Mouse (Mus musculus): Measurements from ENCODE around the gene Cyp4f15. TPM values are rescaled to one million over a fixed set of nuclear protein-coding genes. Genes with fewer than 3 reads are reported as not detected.
"Not testable (repeated sequence)": the region's sequence is repeated elsewhere in the genome, so short reads cannot be mapped to it uniquely, and the experiment has no call there.

Gene Cyp4f15
- polyA plus RNA-seq, 1 experiment from 2014 or later = 0.16 TPM

- Histone ChIP-seq H3K9ac (no peak overlapping the region), H3K36me3 (no peaks in the 10 kb centered on the region), H3K27me3 (no peaks in the 10 kb centered on the region), H3K27ac (no peak overlapping the region), H3K4me2 (peak overlapping the region; percentile 35; the same call in 1 of the 2 replicates), H3K4me3 (replicated peaks) (no peak overlapping the region; the same call in 1 of the 2 replicates), H3K9me3 (replicated peaks) (peaks cover 9% of the 10 kb centered on the region; the same call in 1 of the 2 replicates), H3K4me1 (no peaks in the 10 kb centered on the region)
- WGBS = 37% methylated on average over 22 of the region's 22 CpGs
- no peak for ATAC-seq (replicated peaks; ENCODE audit: low FRiP score)
These were observed 17.4 kb downstream of the Cyp4f15 start for GRCm38 (mm10) chr17:32702826-32703225.

GRCm38 (mm10) chr17:32710541-32710940 lies 25.1 kb downstream of the Cyp4f15 start:
- H3K4me2 ChIP-seq; H3K27ac ChIP-seq; H3K9ac ChIP-seq; H3K4me3 ChIP-seq (replicated peaks); H3K9me3 ChIP-seq (replicated peaks); H3K27me3 ChIP-seq; H3K36me3 ChIP-seq; ATAC-seq (replicated peaks; ENCODE audit: low FRiP score); H3K4me1 ChIP-seq: not testable (repeated sequence)

GRCm38 (mm10) chr17:32722151-32722550 lies 36.7 kb downstream of the Cyp4f15 start:
- WGBS = 91% methylated on average over 1 of the region's 1 CpGs
- H3K9me3 ChIP-seq (replicated peaks) = not testable (repeated sequence)

GRCm38 (mm10) chr17:32722771-32723170 lies 37.3 kb downstream of the Cyp4f15 start:
- WGBS = 82% methylated on average over 7 of the region's 7 CpGs
- H3K9me3 ChIP-seq (replicated peaks) = 0 out of 2 replicates have a peak, but pooled peaks cover 7% of the 10 kb centered on the region

More at GRCm38 (mm10) chr17:32722151-32722550, 36.7 kb downstream of the Cyp4f15 start:
- not testable (repeated sequence) for H3K36me3 ChIP-seq; H3K27me3 ChIP-seq; H3K4me1 ChIP-seq; H3K9ac ChIP-seq; H3K4me3 ChIP-seq (replicated peaks); ATAC-seq (replicated peaks; ENCODE audit: low FRiP score); H3K4me2 ChIP-seq; H3K27ac ChIP-seq

GRCm38 (mm10) chr17:32726360-32726759 lies 40.9 kb downstream of the Cyp4f15 start:
- not testable (repeated sequence) for H3K4me2 ChIP-seq; H3K27ac ChIP-seq; H3K9me3 ChIP-seq (replicated peaks); H3K27me3 ChIP-seq; H3K36me3 ChIP-seq; H3K4me1 ChIP-seq; H3K4me3 ChIP-seq (replicated peaks); ATAC-seq (replicated peaks; ENCODE audit: low FRiP score); H3K9ac ChIP-seq

More at GRCm38 (mm10) chr17:32722771-32723170, 37.3 kb downstream of the Cyp4f15 start:
- ATAC-seq (replicated peaks; ENCODE audit: low FRiP score) = no peak
- H3K9ac ChIP-seq = no peak overlapping the region
- no peaks in the 10 kb centered on the region for H3K4me1 ChIP-seq
- no peak overlapping the region for H3K27ac ChIP-seq
- H3K4me3 ChIP-seq (replicated peaks) = no peak overlapping the region
- H3K36me3 ChIP-seq = no peaks in the 10 kb centered on the region
- H3K4me2 ChIP-seq = no peak overlapping the region
- H3K27me3 ChIP-seq = no peaks in the 10 kb centered on the region

- Histone ChIP-seq H3K27ac (no peak overlapping the region), H3K27me3 (no peaks in the 10 kb centered on the region), H3K36me3 (no peaks in the 10 kb centered on the region), H3K4me3 (replicated peaks) (no peak overlapping the region), H3K9me3 (replicated peaks) (0 out of 2 replicates have a peak, but pooled peaks cover 3% of the 10 kb centered on the region), H3K9ac (no peak overlapping the region), H3K4me1 (no peaks in the 10 kb centered on the region), H3K4me2 (no peak overlapping the region)
- 76% methylated on average over 3 of the region's 3 CpGs for WGBS
- ATAC-seq (replicated peaks; ENCODE audit: low FRiP score) = no peak
These were observed 43.6 kb downstream of the Cyp4f15 start for GRCm38 (mm10) chr17:32729029-32729428.

GRCm38 (mm10) chr17:32738406-32738805 lies 53.0 kb downstream of the Cyp4f15 start:
- Histone ChIP-seq H3K9me3 (replicated peaks) (no peaks in the 10 kb centered on the region), H3K4me3 (replicated peaks) (no peak overlapping the region), H3K4me2 (no peak overlapping the region), H3K4me1 (no peaks in the 10 kb centered on the region), H3K27ac (no peak overlapping the region), H3K27me3 (no peaks in the 10 kb centered on the region), H3K9ac (no peak overlapping the region), H3K36me3 (no peaks in the 10 kb centered on the region)
- WGBS = 93% methylated on average over 1 of the region's 1 CpGs
- ATAC-seq (replicated peaks; ENCODE audit: low FRiP score) = no peak

- H3K27ac ChIP-seq = no peak overlapping the region
- H3K4me2 ChIP-seq = no peak overlapping the region
- H3K9me3 ChIP-seq (replicated peaks) = no peaks in the 10 kb centered on the region
- WGBS = 16% methylated on average over 1 of the region's 1 CpGs
- no peak for ATAC-seq (replicated peaks; ENCODE audit: low FRiP score)
- H3K4me3 ChIP-seq (replicated peaks) = no peak overlapping the region
- no peaks in the 10 kb centered on the region for H3K4me1 ChIP-seq
- no peaks in the 10 kb centered on the region for H3K36me3 ChIP-seq
- H3K9ac ChIP-seq = no peak overlapping the region
- no peaks in the 10 kb centered on the region for H3K27me3 ChIP-seq
These were observed 55.6 kb downstream of the Cyp4f15 start for GRCm38 (mm10) chr17:32741057-32741456.

GRCm38 (mm10) chr17:32750611-32751010 lies 65.2 kb downstream of the Cyp4f15 start:
- no peak overlapping the region for H3K4me3 ChIP-seq (replicated peaks)
- H3K36me3 ChIP-seq = no peaks in the 10 kb centered on the region
- H3K4me2 ChIP-seq = no peak overlapping the region
- no peak overlapping the region for H3K27ac ChIP-seq
- H3K27me3 ChIP-seq = no peaks in the 10 kb centered on the region
- H3K4me1 ChIP-seq = no peaks in the 10 kb centered on the region
- H3K9ac ChIP-seq = no peak overlapping the region
- no peak for ATAC-seq (replicated peaks; ENCODE audit: low FRiP score)
- H3K9me3 ChIP-seq (replicated peaks) = no peaks in the 10 kb centered on the region
- 40% methylated on average over 5 of the region's 5 CpGs for WGBS

Other genes starting within 250 kb of the Cyp4f15 start
- gene Cyp4f39, start 232.9 kb upstream of the Cyp4f15 start, polyA plus RNA-seq (2015; fragmentation: Nextera tagmentation; extraction: Ambion mirVana) = 0.55 and 0.66 TPM in 2 replicates
- gene Cyp4f17, start 179.6 kb upstream of the Cyp4f15 start, polyA plus RNA-seq (2015; fragmentation: Nextera tagmentation; extraction: Ambion mirVana) = 8.4 and 9.3 TPM in 2 replicates
- gene Cyp4f16, start 149.1 kb upstream of the Cyp4f15 start, polyA plus RNA-seq (2015; fragmentation: Nextera tagmentation; extraction: Ambion mirVana) = 20.9 and 21.7 TPM in 2 replicates
- gene Cyp4f37, start 64.3 kb upstream of the Cyp4f15 start, polyA plus RNA-seq (2015; fragmentation: Nextera tagmentation; extraction: Ambion mirVana) = not detected in 2 replicates
- 0.12 TPM in 1 of 2 replicates, not detected in the other for gene Cyp4f40, start 26.7 kb upstream of the Cyp4f15 start, polyA plus RNA-seq (2015; fragmentation: Nextera tagmentation; extraction: Ambion mirVana)
- gene Zfp871, start 102.7 kb downstream of the Cyp4f15 start, polyA plus RNA-seq (2015; fragmentation: Nextera tagmentation; extraction: Ambion mirVana) = 31.2 and 33.4 TPM in 2 replicates
- gene Zfp811, start 124.3 kb downstream of the Cyp4f15 start, polyA plus RNA-seq (2015; fragmentation: Nextera tagmentation; extraction: Ambion mirVana) = 3.0 TPM in 2 replicates
- 15.9 and 17.3 TPM in 2 replicates for gene Zfp799, start 144.6 kb downstream of the Cyp4f15 start, polyA plus RNA-seq (2015; fragmentation: Nextera tagmentation; extraction: Ambion mirVana)
- 7.7 and 8.0 TPM in 2 replicates for gene Zfp870, start 206.0 kb downstream of the Cyp4f15 start, polyA plus RNA-seq (2015; fragmentation: Nextera tagmentation; extraction: Ambion mirVana)
- not detected in 2 replicates for gene Cyp4f14, start 231.7 kb downstream of the Cyp4f15 start, polyA plus RNA-seq (2015; fragmentation: Nextera tagmentation; extraction: Ambion mirVana)

Measured in kidney, embryonic 15.5 days (tissue).